Mouse (Mus musculus) kidney, embryonic 16.5 days (tissue): ENCODE results near the gene Kri1. TPM values are rescaled to one million over a fixed set of nuclear protein-coding genes. Genes with fewer than 3 reads are reported as not detected.
A peak's percentile ranks its signal among the peaks of the same experiment; 100 is the strongest.
"Not testable (repeated sequence)": the region's sequence is repeated elsewhere in the genome, so short reads cannot be mapped to it uniquely, and the experiment has no call there.

Source experiments
- ATAC-seq: fragments of 200-750 bp; cut with Nextera tagmentation; 2 replicates; pipeline ENCODE4 v1.8.0; 2017; ENCODE audit warnings: moderate TSS enrichment; ENCODE audit not compliant: low FRiP score, low TSS enrichment
- H3K27ac ChIP-seq: fragments of 300-500 bp; sonication (generic); 2 replicates; pipeline ENCODE4 v1.5.1; 2014; ENCODE audit warnings: low read length
- H3K27me3 ChIP-seq: fragments of 300-500 bp; sonication (generic); 2 replicates; pipeline ENCODE4 v1.6.1; 2014; ENCODE audit warnings: low read length, control low read depth, mixed read lengths; ENCODE audit not compliant: insufficient read depth
- H3K36me3 ChIP-seq: fragments of 300-500 bp; sonication (generic); 2 replicates; pipeline ENCODE4 v1.6.1; 2014; ENCODE audit warnings: low read length, control low read depth, mixed read lengths; ENCODE audit not compliant: insufficient read depth
- H3K4me1 ChIP-seq: fragments of 300-500 bp; sonication (generic); 2 replicates; pipeline ENCODE4 v1.6.1; 2014; ENCODE audit warnings: low read length, control low read depth, mixed read lengths; ENCODE audit not compliant: insufficient read depth
- H3K4me2 ChIP-seq: fragments of 300-500 bp; sonication (generic); replicated peaks from 2 replicates; pipeline ENCODE4 v1.6.1; 2014; ENCODE audit warnings: low read depth, low read length
- H3K4me3 ChIP-seq: fragments of 300-500 bp; sonication (generic); 2 replicates; pipeline ENCODE4 v1.5.1; 2014; ENCODE audit warnings: mild to moderate bottlenecking, low read length
- H3K9ac ChIP-seq: fragments of 300-500 bp; sonication (generic); replicated peaks from 2 replicates; pipeline ENCODE4 v1.6.1; 2014; ENCODE audit warnings: low read length
- H3K9me3 ChIP-seq: fragments of 300-500 bp; sonication (generic); 2 replicates; pipeline ENCODE4 v1.6.1; 2016; ENCODE audit warnings: low read length, control low read depth
- WGBS: fragments of 180-500 bp; shearing (Covaris S2); extraction: QIAGEN DNeasy Blood & Tissue Kit; methylation state at CpG from one replicate; pipeline ENCODE4 v1.1.7; 2014; 5-methylcytosine and 5-hydroxymethylcytosine counted together
- polyA plus RNA-seq: library from polyadenylated mRNA; unstranded; fragments of >200 nt; fragmentation: Nextera tagmentation; extraction: Ambion mirVana; gene quantifications from 2 replicates; pipeline ENCODE4 v1.2.1, GENCODE M21; 2015

The Kri1 gene
- polyA plus RNA-seq, 1 experiment from 2014 or later, result 14.6 TPM

GRCm38 (mm10) chr9:21292271-21292670, 4.5 kb upstream of the Kri1 start:
- Histone ChIP-seq H3K27ac (no peak overlapping the region), H3K4me3 (no peak overlapping the region; the same call in 1 of the 2 replicates), H3K4me2 (no peak overlapping the region), H3K9ac (no peak overlapping the region), H3K4me1 (peaks cover 23% of the 10 kb centered on the region), H3K27me3 (no peaks in the 10 kb centered on the region), H3K9me3 (no peaks in the 10 kb centered on the region), H3K36me3 (peaks cover 6% of the 10 kb centered on the region; the same call in 1 of the 2 replicates)
- 93% methylated on average over 3 of the region's 3 CpGs for WGBS
- ATAC-seq, result no peak

GRCm38 (mm10) chr9:21291868-21292267, 4.1 kb upstream of the Kri1 start:
- 16% methylated on average over 7 of the region's 7 CpGs for WGBS
- H3K4me1 ChIP-seq, result peaks cover 27% of the 10 kb centered on the region
- not testable (repeated sequence) for H3K36me3 ChIP-seq, H3K27me3 ChIP-seq, ATAC-seq, H3K9me3 ChIP-seq
- H3K27ac ChIP-seq, result peak overlapping the region; percentile 96
- peak overlapping the region; percentile 84 for H3K4me3 ChIP-seq
- peak overlapping the region; percentile 68 for H3K9ac ChIP-seq
- H3K4me2 ChIP-seq, result peak overlapping the region; percentile 56

- Histone ChIP-seq H3K27me3 (no peaks in the 10 kb centered on the region), H3K36me3 (peaks cover 6% of the 10 kb centered on the region; the same call in 1 of the 2 replicates), H3K9ac (peak within 1 kb of the TSS; percentile 87), H3K9me3 (no peaks in the 10 kb centered on the region), H3K27ac (peak within 1 kb of the TSS; percentile 96), H3K4me2 (peak within 1 kb of the TSS; percentile 69), H3K4me3 (peak within 1 kb of the TSS; percentile 84), H3K4me1 (peaks cover 34% of the 10 kb centered on the region)
- ATAC-seq, result peak; percentile 97
- under 1% methylated on average over 41 of the region's 51 CpGs for WGBS
Observed at GRCm38 (mm10) chr9:21291022-21291787, 3.4 kb upstream of the Kri1 start, which contains the start of gene Cdkn2d. Gene Cdkn2d, minus strand, starts transcription at chr9:21291407.

- WGBS, result under 1% methylated on average over 20 of the region's 20 CpGs
Observed at GRCm38 (mm10) chr9:21290589-21290988, 2.8 kb upstream of the Kri1 start.

GRCm38 (mm10) chr9:21289337-21289671, 1.5 kb upstream of the Kri1 start:
- 79% methylated on average over 2 of the region's 2 CpGs for WGBS
- peaks cover 9% of the 10 kb centered on the region for H3K36me3 ChIP-seq
- H3K4me2 ChIP-seq, result peak overlapping the region; percentile 69
- H3K9ac ChIP-seq, result no peak overlapping the region
- H3K4me1 ChIP-seq, result peaks cover 34% of the 10 kb centered on the region
- no peak overlapping the region; the same call in 1 of the 2 replicates for H3K27ac ChIP-seq
- peak overlapping the region; percentile 84 for H3K4me3 ChIP-seq
- no peak for ATAC-seq
- no peaks in the 10 kb centered on the region for H3K27me3 ChIP-seq
- H3K9me3 ChIP-seq, result no peaks in the 10 kb centered on the region

More at GRCm38 (mm10) chr9:21290589-21290988, 2.8 kb upstream of the Kri1 start:
- ATAC-seq, result no peak
- peak overlapping the region; percentile 87 for H3K9ac ChIP-seq
- H3K36me3 ChIP-seq, result peaks cover 6% of the 10 kb centered on the region; the same call in 1 of the 2 replicates
- H3K4me2 ChIP-seq, result peak overlapping the region; percentile 69
- peak overlapping the region; percentile 85 for H3K27ac ChIP-seq
- peak overlapping the region; percentile 84 for H3K4me3 ChIP-seq
- H3K27me3 ChIP-seq, result no peaks in the 10 kb centered on the region
- H3K4me1 ChIP-seq, result peaks cover 34% of the 10 kb centered on the region
- H3K9me3 ChIP-seq, result no peaks in the 10 kb centered on the region

GRCm38 (mm10) chr9:21288404-21289336, 901 bp upstream of the Kri1 start:
- Histone ChIP-seq H3K4me2 (peak overlapping the region; percentile 75), H3K36me3 (peaks cover 15% of the 10 kb centered on the region), H3K9me3 (no peaks in the 10 kb centered on the region), H3K4me1 (peaks cover 34% of the 10 kb centered on the region), H3K9ac (peak overlapping the region; percentile 79), H3K27me3 (no peaks in the 10 kb centered on the region), H3K4me3 (peak overlapping the region; percentile 71), H3K27ac (peak overlapping the region; percentile 90)
- no peak for ATAC-seq
- 71% methylated on average over 13 of the region's 13 CpGs for WGBS

- peak overlapping the region; percentile 79 for H3K9ac ChIP-seq
- peak overlapping the region; percentile 71 for H3K4me3 ChIP-seq
- no peak overlapping the region for H3K27ac ChIP-seq
- 63% methylated on average over 3 of the region's 3 CpGs for WGBS
- no peak for ATAC-seq
- no peaks in the 10 kb centered on the region for H3K9me3 ChIP-seq
- H3K36me3 ChIP-seq, result peaks cover 27% of the 10 kb centered on the region
- peak overlapping the region; percentile 75 for H3K4me2 ChIP-seq
- no peaks in the 10 kb centered on the region for H3K27me3 ChIP-seq
- peaks cover 34% of the 10 kb centered on the region for H3K4me1 ChIP-seq
Observed at GRCm38 (mm10) chr9:21286753-21287152, 1.0 kb downstream of the Kri1 start.

- H3K4me3 ChIP-seq, result no peak overlapping the region
- peaks cover 52% of the 10 kb centered on the region for H3K36me3 ChIP-seq
- H3K4me1 ChIP-seq, result peaks cover 20% of the 10 kb centered on the region
- no peaks in the 10 kb centered on the region for H3K27me3 ChIP-seq
- no peak for ATAC-seq
- H3K9me3 ChIP-seq, result no peaks in the 10 kb centered on the region
- H3K4me2 ChIP-seq, result no peak overlapping the region
- 0 out of 2 replicates have a peak overlapping the region, but pooled peaks have one; percentile 8 for H3K9ac ChIP-seq
- 79% methylated on average over 3 of the region's 3 CpGs for WGBS
- no peak overlapping the region for H3K27ac ChIP-seq
Observed at GRCm38 (mm10) chr9:21283994-21284393, 3.8 kb downstream of the Kri1 start.

GRCm38 (mm10) chr9:21283591-21283990, 4.2 kb downstream of the Kri1 start:
- 90% methylated on average over 5 of the region's 5 CpGs for WGBS
- H3K4me1 ChIP-seq, result peaks cover 16% of the 10 kb centered on the region
- H3K27me3 ChIP-seq, result no peaks in the 10 kb centered on the region
- H3K36me3 ChIP-seq, result peaks cover 55% of the 10 kb centered on the region
- no peak for ATAC-seq
- H3K4me3 ChIP-seq, result no peak overlapping the region
- no peak overlapping the region for H3K27ac ChIP-seq
- H3K9me3 ChIP-seq, result no peaks in the 10 kb centered on the region
- H3K9ac ChIP-seq, result no peak overlapping the region
- no peak overlapping the region for H3K4me2 ChIP-seq
